Mouse (Mus musculus) intestine, postnatal 0 days (tissue): ENCODE data around the gene Gm44973. TPM values are rescaled to one million over a fixed set of nuclear protein-coding genes. Genes with fewer than 3 reads are reported as not detected.

Experiments
- ATAC-seq: fragments of 200-750 bp; cut with Nextera tagmentation; 2 replicates; pipeline ENCODE4 v1.8.0; 2017; ENCODE audit warnings: mild to moderate bottlenecking, moderate TSS enrichment, moderate library complexity
- H3K27ac ChIP-seq: fragments of 300-500 bp; sonication (generic); 2 replicates; pipeline ENCODE4 v1.5.1; 2014; ENCODE audit warnings: mild to moderate bottlenecking, low read depth, low read length, moderate library complexity
- H3K27me3 ChIP-seq: fragments of 300-500 bp; sonication (generic); replicated peaks from 2 replicates; pipeline ENCODE4 v1.6.1; 2014; ENCODE audit warnings: low read length, mixed read lengths; ENCODE audit not compliant: control insufficient read depth, insufficient read depth
- H3K36me3 ChIP-seq: fragments of 300-500 bp; sonication (generic); 2 replicates; pipeline ENCODE4 v1.6.1; 2014; ENCODE audit warnings: mild to moderate bottlenecking, moderate library complexity; ENCODE audit not compliant: control insufficient read depth, insufficient read depth
- H3K4me1 ChIP-seq: fragments of 300-500 bp; sonication (generic); replicated peaks from 2 replicates; pipeline ENCODE4 v1.6.1; 2014; ENCODE audit warnings: antibody characterized with exemption, low read length, mixed read lengths; ENCODE audit not compliant: control insufficient read depth, insufficient read depth
- H3K4me2 ChIP-seq: fragments of 300-500 bp; sonication (generic); replicated peaks from 2 replicates; pipeline ENCODE4 v1.6.1; 2014; ENCODE audit warnings: low read depth, mild to moderate bottlenecking, moderate library complexity
- H3K4me3 ChIP-seq: fragments of 300-500 bp; sonication (generic); 2 replicates; pipeline ENCODE4 v1.5.1; 2014; ENCODE audit warnings: low read depth, low read length
- H3K9ac ChIP-seq: fragments of 300-500 bp; sonication (generic); 2 replicates; pipeline ENCODE4 v1.6.1; 2014; ENCODE audit warnings: mild to moderate bottlenecking, low read depth, low read length
- H3K9me3 ChIP-seq: fragments of 300-500 bp; sonication (generic); 2 replicates; pipeline ENCODE4 v1.6.1; 2016; ENCODE audit warnings: mixed run types; ENCODE audit not compliant: control insufficient read depth
- CTCF ChIP-seq: sonication (generic); IDR thresholded peaks from 2 replicates; pipeline ENCODE4 v1.5.1; 2016; ENCODE audit warnings: low read depth, mild to moderate bottlenecking, control low read depth, antibody characterized with exemption, moderate library complexity
- WGBS: fragments of 180-500 bp; shearing (Covaris S2); extraction: QIAGEN DNeasy Blood & Tissue Kit; methylation state at CpG from one replicate; pipeline ENCODE4 v1.1.7; 2014; 5-methylcytosine and 5-hydroxymethylcytosine counted together
- polyA plus RNA-seq: library from polyadenylated mRNA; unstranded; fragments of >200 nt; fragmentation: Nextera tagmentation; extraction: Ambion mirVana; gene quantifications from 2 replicates; pipeline ENCODE4 v1.2.1, GENCODE M21; 2015

The Gm44973 gene
- polyA plus RNA-seq, 1 experiment from 2014 or later, result 4.7 TPM

GRCm38 (mm10) chr7:5081241-5081640 lies 65.9 kb downstream of the Gm44973 start:
- 31% methylated on average over 6 of the region's 6 CpGs for WGBS

DNA sequence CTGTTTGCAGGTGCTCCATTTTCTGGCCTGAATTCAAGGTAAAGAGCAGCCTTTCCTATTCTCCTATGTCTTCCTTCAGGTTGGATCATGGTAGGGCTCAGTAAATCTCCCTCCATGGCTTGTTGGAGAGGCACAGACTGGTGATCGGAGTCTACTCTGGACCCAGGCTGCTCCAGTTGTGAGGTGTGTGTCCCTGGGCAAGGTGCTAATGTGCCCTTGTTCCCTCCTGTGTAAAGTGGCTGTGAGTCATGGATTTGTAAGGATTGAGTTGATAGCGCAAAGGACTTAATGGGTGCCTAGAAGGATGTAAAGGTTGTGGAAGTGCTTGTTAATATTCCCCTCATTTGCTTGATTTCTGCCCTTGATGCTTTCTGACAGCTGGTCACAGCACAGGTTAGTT lies 66.6 kb downstream of the Gm44973 start:
- ATAC-seq, result peak; percentile 44
- 57% methylated on average over 2 of the region's 2 CpGs for WGBS

More at GRCm38 (mm10) chr7:5081241-5081640, 65.9 kb downstream of the Gm44973 start:
- Histone ChIP-seq H3K4me2 (peak overlapping the region; percentile 75), H3K27me3 (no peaks in the 10 kb centered on the region), H3K9me3 (no peaks in the 10 kb centered on the region), H3K36me3 (peaks cover 32% of the 10 kb centered on the region), H3K4me3 (peak overlapping the region; percentile 95), H3K9ac (peak overlapping the region; percentile 98), H3K27ac (peak overlapping the region; percentile 99), H3K4me1 (no peaks in the 10 kb centered on the region)
- ATAC-seq, result no peak
- peak; percentile 29 for TF ChIP-seq CTCF

More for the DNA sequence above, 66.6 kb downstream of the Gm44973 start:
- no peak for TF ChIP-seq CTCF
- Histone ChIP-seq H3K27me3 (no peaks in the 10 kb centered on the region), H3K36me3 (peaks cover 25% of the 10 kb centered on the region), H3K4me1 (peaks cover 2% of the 10 kb centered on the region; the same call in 1 of the 2 replicates), H3K9ac (peak overlapping the region; percentile 98; the same call in 1 of the 2 replicates), H3K27ac (peak overlapping the region; percentile 99), H3K9me3 (no peaks in the 10 kb centered on the region), H3K4me3 (peak overlapping the region; percentile 95; the same call in 1 of the 2 replicates), H3K4me2 (peak overlapping the region; percentile 75)

Other genes with a start within 250 kb of the Gm44973 start
- gene Fam71e2, start 244.2 kb upstream of the Gm44973 start, polyA plus RNA-seq, result not detected in 2 replicates
- 0.12 and 0.30 TPM in 2 replicates for gene Il11, start 232.6 kb upstream of the Gm44973 start, polyA plus RNA-seq
- 0.59 TPM in 1 of 2 replicates, not detected in the other for gene Tmem190, start 232.6 kb upstream of the Gm44973 start, polyA plus RNA-seq
- gene Tmem238, start 225.8 kb upstream of the Gm44973 start, polyA plus RNA-seq, result 74.3 and 75.5 TPM in 2 replicates
- gene Rpl28, start 222.6 kb upstream of the Gm44973 start, polyA plus RNA-seq, result 419 and 467 TPM in 2 replicates
- 116 and 126 TPM in 2 replicates for gene Ube2s, start 202.9 kb upstream of the Gm44973 start, polyA plus RNA-seq
- 0.07 and 0.09 TPM in 2 replicates for gene Shisa7, start 170.8 kb upstream of the Gm44973 start, polyA plus RNA-seq
- gene Isoc2b, start 145.2 kb upstream of the Gm44973 start, polyA plus RNA-seq, result 12.5 and 15.5 TPM in 2 replicates
- 1.3 and 1.6 TPM in 2 replicates for gene Isoc2a, start 138.3 kb upstream of the Gm44973 start, polyA plus RNA-seq
- not detected in 2 replicates for gene Gm36210, start 109.0 kb upstream of the Gm44973 start, polyA plus RNA-seq
- gene Zfp628, start 100.3 kb upstream of the Gm44973 start, polyA plus RNA-seq, result 2.9 TPM in 2 replicates
- 1.5 and 1.9 TPM in 2 replicates for gene Nat14, start 93.5 kb upstream of the Gm44973 start, polyA plus RNA-seq
- gene Ssc5d, start 89.7 kb upstream of the Gm44973 start, polyA plus RNA-seq, result 2.3 and 2.6 TPM in 2 replicates
- gene Sbk2, start 51.1 kb upstream of the Gm44973 start, polyA plus RNA-seq, result 0.47 and 0.76 TPM in 2 replicates
- gene Sbk3, start 44.3 kb upstream of the Gm44973 start, polyA plus RNA-seq, result not detected in 2 replicates
- gene Zfp579, start 19.3 kb upstream of the Gm44973 start, polyA plus RNA-seq, result 10.5 and 12.9 TPM in 2 replicates
- gene Zfp524, start 1.1 kb upstream of the Gm44973 start, polyA plus RNA-seq, result 21.9 and 22.6 TPM in 2 replicates
- gene Fiz1, start 799 bp upstream of the Gm44973 start, polyA plus RNA-seq, result 15.5 and 16.1 TPM in 2 replicates
- gene Zfp865, start 4.9 kb downstream of the Gm44973 start, polyA plus RNA-seq, result 2.3 and 2.6 TPM in 2 replicates
- gene Ccdc106, start 5.1 kb downstream of the Gm44973 start, polyA plus RNA-seq, result 8.3 and 8.8 TPM in 2 replicates
- not detected in 2 replicates for gene 4632433K11Rik, start 18.6 kb downstream of the Gm44973 start, polyA plus RNA-seq
- 6.4 and 6.5 TPM in 2 replicates for gene Zfp784, start 22.9 kb downstream of the Gm44973 start, polyA plus RNA-seq
- gene Zfp580, start 36.0 kb downstream of the Gm44973 start, polyA plus RNA-seq, result 15.8 and 16.9 TPM in 2 replicates
- 48.3 and 51.4 TPM in 2 replicates for gene U2af2, start 46.6 kb downstream of the Gm44973 start, polyA plus RNA-seq
- 98.0 and 106 TPM in 2 replicates for gene Epn1, start 64.7 kb downstream of the Gm44973 start, polyA plus RNA-seq
- not detected in 2 replicates for gene Rfpl4, start 101.5 kb downstream of the Gm44973 start, polyA plus RNA-seq
- gene Rasl2-9, start 110.5 kb downstream of the Gm44973 start, polyA plus RNA-seq, result 1.6 and 2.3 TPM in 2 replicates
- gene Vmn1r55, start 134.2 kb downstream of the Gm44973 start, polyA plus RNA-seq, result not detected in 2 replicates
- gene Vmn1r56, start 181.3 kb downstream of the Gm44973 start, polyA plus RNA-seq, result not detected in 2 replicates
- not detected in 2 replicates for gene Vmn1r57, start 203.0 kb downstream of the Gm44973 start, polyA plus RNA-seq